Comparison of ENCODE assay signal across 18 mouse cellular contexts in the genomic region with DNA sequence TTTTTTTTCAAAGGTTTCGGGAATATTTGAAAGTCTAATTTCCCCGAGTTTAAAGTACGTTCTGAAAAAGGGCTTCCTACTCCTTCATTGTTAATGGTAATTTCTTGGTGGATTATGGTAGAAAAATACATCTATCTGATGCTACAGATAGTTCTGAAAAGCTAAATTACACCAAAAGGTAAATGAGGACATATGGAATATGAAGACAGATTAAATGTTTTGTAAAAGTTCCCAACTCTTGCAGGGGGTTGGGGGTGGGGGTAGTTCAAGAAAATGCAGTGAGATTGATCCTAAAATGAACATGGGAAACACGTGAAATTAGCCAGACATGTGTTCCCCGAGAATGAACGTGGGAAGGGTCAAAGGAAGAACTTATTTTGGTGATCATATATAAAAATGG.
DNase-seq lines count a peak whose midpoint lies in the region; ATAC-seq lines count a peak whose summit lies in the region.
"Had no signal": no experiment of that assay in that cellular context is flagged by ENCODE, and none has a peak within 500 bp of the region (broad histone marks: within the 10 kb centered on the region; RNA-seq: fewer than 3 reads in every experiment).

No protein-coding gene starts in this region.

- no peak overlapping the region for H3K4me3 ChIP-seq in neural tube, embryonic 11.5 days (ENCODE audit: low read depth, low read length)
- H3K4me3 ChIP-seq in hindbrain, embryonic 15.5 days, result no peak overlapping the region
- no peak overlapping the region for H3K4me3 ChIP-seq in midbrain, embryonic 15.5 days
- H3K4me3 ChIP-seq: embryonic facial prominence, embryonic 12.5 days; erythroblast, embryonic 14.5 days; heart, embryonic 10.5 days; limb, embryonic 15.5 days; liver, embryonic 15.5 days had no signal

- no peak for ATAC-seq in neural tube, embryonic 11.5 days (ENCODE audit: insufficient read depth, low FRiP score, low TSS enrichment)
- no peak for ATAC-seq in hindbrain, embryonic 15.5 days (ENCODE audit: low FRiP score, low read depth)
- ATAC-seq in midbrain, embryonic 15.5 days (replicated peaks), result no peak

- H3K36me3 ChIP-seq in neural tube, embryonic 11.5 days (ENCODE audit: control insufficient read depth, insufficient read depth, low read length), result no peaks in the 10 kb centered on the region
- H3K36me3 ChIP-seq in hindbrain, embryonic 15.5 days, result no peaks in the 10 kb centered on the region
- no peaks in the 10 kb centered on the region for H3K36me3 ChIP-seq in midbrain, embryonic 15.5 days (replicated peaks)
- H3K36me3 ChIP-seq: embryonic facial prominence, embryonic 12.5 days; limb, embryonic 15.5 days had no signal

- intact Hi-C loops in left cerebral cortex, postnatal 10 days (cut with DNase I), result loop anchor here (10.0 kb wide), 1 partner anchor 114 kb away; no protein-coding TSS in a partner anchor

- no peak overlapping the region for H3K9ac ChIP-seq in neural tube, embryonic 11.5 days (ENCODE audit: low read length)
- H3K9ac ChIP-seq in hindbrain, embryonic 15.5 days, result no peak overlapping the region
- no peak overlapping the region for H3K9ac ChIP-seq in midbrain, embryonic 15.5 days
- H3K9ac ChIP-seq: embryonic facial prominence, embryonic 12.5 days; limb, embryonic 15.5 days; liver, embryonic 15.5 days had no signal

- no peaks in the 10 kb centered on the region for H3K27me3 ChIP-seq in neural tube, embryonic 11.5 days (ENCODE audit: control insufficient read depth, insufficient read depth, low read length)
- no peaks in the 10 kb centered on the region for H3K27me3 ChIP-seq in hindbrain, embryonic 15.5 days
- no peaks in the 10 kb centered on the region for H3K27me3 ChIP-seq in midbrain, embryonic 15.5 days (replicated peaks)
- H3K27me3 ChIP-seq: CH12.LX; embryonic facial prominence, embryonic 12.5 days; limb, embryonic 15.5 days; liver, embryonic 15.5 days had no signal

- H3K27ac ChIP-seq in neural tube, embryonic 11.5 days (ENCODE audit: low read depth, low read length), result peak overlapping the region; percentile 31; the same call in 1 of the 2 replicates
- H3K27ac ChIP-seq in hindbrain, embryonic 15.5 days (replicated peaks), result no peak overlapping the region
- peak overlapping the region; percentile 88 for H3K27ac ChIP-seq in midbrain, embryonic 15.5 days
- H3K27ac ChIP-seq: embryonic facial prominence, embryonic 12.5 days; heart, embryonic 10.5 days; limb, embryonic 15.5 days; liver, embryonic 15.5 days had no signal

- H3K4me1 ChIP-seq in neural tube, embryonic 11.5 days (ENCODE audit: control insufficient read depth, insufficient read depth, low read length), result 0 out of 2 replicates have a peak, but pooled peaks cover 3% of the 10 kb centered on the region
- H3K4me1 ChIP-seq in hindbrain, embryonic 15.5 days (replicated peaks), result peaks cover 29% of the 10 kb centered on the region
- peaks cover 60% of the 10 kb centered on the region for H3K4me1 ChIP-seq in midbrain, embryonic 15.5 days
- H3K4me1 ChIP-seq: limb, embryonic 15.5 days; liver, embryonic 15.5 days had no signal

- H3K4me2 ChIP-seq in neural tube, embryonic 11.5 days (ENCODE audit: low read depth), result no peak overlapping the region
- peak overlapping the region; percentile 46; the same call in 1 of the 2 replicates for H3K4me2 ChIP-seq in hindbrain, embryonic 15.5 days
- peak overlapping the region; percentile 45; the same call in 1 of the 2 replicates for H3K4me2 ChIP-seq in midbrain, embryonic 15.5 days
- H3K4me2 ChIP-seq: limb, embryonic 15.5 days; liver, embryonic 15.5 days had no signal

- DNase-seq in neural tube, embryonic 11.5 days (ENCODE audit: low spot score), result no peak
- no peak for DNase-seq in neural tube, embryonic 10.5 days (ENCODE audit: extremely low spot score, low spot score)
- no peak for DNase-seq in left cerebral cortex, postnatal 10 days (ENCODE audit: extremely low spot score in 1 of 2, low spot score in 2 of 2)
- DNase-seq in urinary bladder, postnatal 25 days (ENCODE audit: low spot score), result no peak
- DNase-seq in yolk sac, embryonic 10.5 days (ENCODE audit: low spot score), result no peak
- DNase-seq: adrenal gland, postnatal 14 days; cerebellum, adult 9-11 months; gastrocnemius, postnatal 25 days; kidney, adult 11 months; thymus, adult 2 months had no signal

- WGBS in neural tube, embryonic 11.5 days, result 55% methylated on average over 6 of the region's 6 CpGs
- whole genome bisulfite sequencing in hindbrain, embryonic 15.5 days, result 27% methylated on average over 6 of the region's 6 CpGs
- WGBS in midbrain, embryonic 15.5 days, result 17% methylated on average over 6 of the region's 6 CpGs

- H3K9me3 ChIP-seq in neural tube, embryonic 11.5 days (ENCODE audit: control insufficient read depth, low read length), result no peaks in the 10 kb centered on the region
- H3K9me3 ChIP-seq in hindbrain, embryonic 15.5 days, result no peaks in the 10 kb centered on the region
- no peaks in the 10 kb centered on the region for H3K9me3 ChIP-seq in midbrain, embryonic 15.5 days
- H3K9me3 ChIP-seq: embryonic facial prominence, embryonic 12.5 days; heart, embryonic 10.5 days; limb, embryonic 15.5 days; liver, embryonic 15.5 days had no signal
